Comparison of ENCODE assay signal across 16 mouse cellular contexts in genomic region chr6:42790247-42790948, GRCm38 (mm10). TPM values are rescaled to one million over a fixed set of nuclear protein-coding genes. Genes with fewer than 3 reads are reported as not detected.
A peak's percentile ranks its signal among the peaks of the same experiment; 100 is the strongest.
DNase-seq lines count a peak whose midpoint lies in the region; ATAC-seq and TF ChIP-seq lines count a peak whose summit lies in the region.
"Had no signal": no experiment of that assay in that cellular context is flagged by ENCODE, and none has a peak within 500 bp of the region (broad histone marks: within the 10 kb centered on the region; RNA-seq: fewer than 3 reads in every experiment).

No protein-coding gene starts in this region.

- no peak overlapping the region for H3K4me3 ChIP-seq in gastrocnemius, adult 2 months
- no peak overlapping the region for H3K4me3 ChIP-seq in ES-Bruce4 (ENCODE audit: low read depth, low read length)
- no peak overlapping the region for H3K4me3 ChIP-seq in forebrain, embryonic 16.5 days (replicated peaks; ENCODE audit: low read length)
- H3K4me3 ChIP-seq in midbrain, embryonic 12.5 days: no peak overlapping the region
- H3K4me3 ChIP-seq: erythroblast, embryonic 14.5 days; megakaryocyte, embryonic 14.5 days had no signal

- 48% methylated on average over 4 of the region's 4 CpGs for WGBS in forebrain, embryonic 16.5 days
- 51% methylated on average over 4 of the region's 4 CpGs for WGBS in midbrain, embryonic 12.5 days

- TF ChIP-seq CTCF in gastrocnemius, adult 2 months (IDR thresholded peaks at IDR 0.05): peak; percentile 5; the same call in 1 of the 2 replicates
- TF ChIP-seq CTCF in ES-Bruce4 (IDR thresholded peaks at IDR 0.05; ENCODE audit: low read depth, low read length): peak; percentile 33

- H3K4me2 ChIP-seq in forebrain, embryonic 16.5 days (ENCODE audit: low read length): no peak overlapping the region
- H3K4me2 ChIP-seq in midbrain, embryonic 12.5 days (replicated peaks): no peak overlapping the region

- no peaks in the 10 kb centered on the region for H3K9me3 ChIP-seq in ES-Bruce4 (replicated peaks; ENCODE audit: control insufficient read depth, insufficient read depth, low read length, poor library complexity, severe bottlenecking)
- H3K9me3 ChIP-seq in forebrain, embryonic 16.5 days (ENCODE audit: control insufficient read depth, low read length): peaks cover 2% of the 10 kb centered on the region; the same call in 1 of the 2 replicates
- H3K9me3 ChIP-seq in midbrain, embryonic 12.5 days: no peaks in the 10 kb centered on the region

- H3K27ac ChIP-seq in gastrocnemius, adult 2 months: no peak overlapping the region
- H3K27ac ChIP-seq in ES-Bruce4 (ENCODE audit: insufficient read depth, low read length): no peak overlapping the region
- peak overlapping the region; percentile 79 for H3K27ac ChIP-seq in forebrain, embryonic 16.5 days (ENCODE audit: low read length)
- no peak overlapping the region for H3K27ac ChIP-seq in midbrain, embryonic 12.5 days (replicated peaks)
- H3K27ac ChIP-seq: liver, embryonic 14.5 days had no signal

- H3K4me1 ChIP-seq in ES-Bruce4 (ENCODE audit: control insufficient read depth, insufficient read depth, low read length): no peaks in the 10 kb centered on the region
- H3K4me1 ChIP-seq in forebrain, embryonic 16.5 days (replicated peaks; ENCODE audit: control insufficient read depth, insufficient read depth, low read length): no peaks in the 10 kb centered on the region
- H3K4me1 ChIP-seq in midbrain, embryonic 12.5 days: no peaks in the 10 kb centered on the region
- H3K4me1 ChIP-seq: megakaryocyte, embryonic 14.5 days had no signal

- DNase-seq in gastrocnemius, adult 2 months: no peak
- no peak for DNase-seq in gastrocnemius, postnatal 36 days
- DNase-seq in spleen, adult 12 weeks (ENCODE audit: low spot score): no peak
- no peak for DNase-seq in gastrocnemius, postnatal 25 days
- DNase-seq: heart, adult 11 months; heart, postnatal 36 days; kidney, postnatal 25 days; thymus, postnatal 36 days had no signal

- no peak for TF ChIP-seq POLR2A in ES-Bruce4 (IDR thresholded peaks at IDR 0.05; ENCODE audit: insufficient read depth, low read length)

- no peak for TF ChIP-seq EP300 in ES-Bruce4 (IDR thresholded peaks at IDR 0.05; ENCODE audit: insufficient read depth, low read depth, low read length)

- intact Hi-C loops in gastrocnemius, adult 2 months (cut with DNase I): no loop called here
- intact Hi-C loops in gastrocnemius, postnatal 36 days (cut with DNase I): no loop called here

- H3K27me3 ChIP-seq in ES-Bruce4 (ENCODE audit: control insufficient read depth, insufficient read depth, low read length, poor library complexity, severe bottlenecking): no peaks in the 10 kb centered on the region
- H3K27me3 ChIP-seq in forebrain, embryonic 16.5 days (replicated peaks; ENCODE audit: control insufficient read depth, insufficient read depth, low read length): no peaks in the 10 kb centered on the region
- H3K27me3 ChIP-seq in midbrain, embryonic 12.5 days: no peaks in the 10 kb centered on the region
- H3K27me3 ChIP-seq: megakaryocyte, embryonic 14.5 days had no signal

- H3K9ac ChIP-seq in ES-Bruce4 (ENCODE audit: low read depth, poor library complexity, severe bottlenecking): no peak overlapping the region
- H3K9ac ChIP-seq in forebrain, embryonic 16.5 days (replicated peaks; ENCODE audit: low read depth, low read length): no peak overlapping the region
- H3K9ac ChIP-seq in midbrain, embryonic 12.5 days (replicated peaks): no peak overlapping the region
- H3K9ac ChIP-seq: liver, embryonic 14.5 days had no signal

- peak; percentile 31 for ATAC-seq in forebrain, embryonic 16.5 days
- ATAC-seq in midbrain, embryonic 12.5 days (ENCODE audit: low FRiP score, low read depth): peak; percentile 68; the same call in 1 of the 2 replicates
- ATAC-seq in CD4-positive, CD25-positive, alpha-beta regulatory T cell, adult 4 months: no peak

- no peaks in the 10 kb centered on the region for H3K36me3 ChIP-seq in ES-Bruce4 (ENCODE audit: control insufficient read depth, insufficient read depth, low read length, poor library complexity, severe bottlenecking)
- H3K36me3 ChIP-seq in forebrain, embryonic 16.5 days (ENCODE audit: control insufficient read depth, insufficient read depth): no peaks in the 10 kb centered on the region
- H3K36me3 ChIP-seq in midbrain, embryonic 12.5 days: no peaks in the 10 kb centered on the region

RNA-seq across cellular contexts. Expression of gene Olfr452, which starts 5.5 kb away (rescaled TPM):
- not detected for total RNA-seq in gastrocnemius, adult 2 months (2021)
- total RNA-seq in gastrocnemius, postnatal 36 days (2021): not detected
- not detected in 2 replicates for polyA plus RNA-seq in ES-Bruce4 (2011; ENCODE audit: insufficient read depth, insufficient read length, low read depth, missing spikeins)
- polyA plus RNA-seq in forebrain, embryonic 16.5 days (2015; fragmentation: Nextera tagmentation; extraction: Ambion mirVana): not detected in 2 replicates
- polyA plus RNA-seq in midbrain, embryonic 12.5 days (2016; fragmentation: Nextera tagmentation; extraction: Ambion mirVana): not detected in 2 replicates
- total RNA-seq in gastrocnemius, postnatal 25 days (2021): not detected
- polyA plus RNA-seq in CD4-positive, CD25-positive, alpha-beta regulatory T cell, adult 4 months (2017; shearing (Covaris generic)): not detected
- total RNA-seq: heart, postnatal 36 days; left cerebral cortex, postnatal 14 days had no signal
- polyA plus RNA-seq: erythroblast, embryonic 14.5 days; liver, embryonic 14.5 days had no signal

RNA-seq across cellular contexts. Expression of gene Olfr450, which starts 21.3 kb away (rescaled TPM):
- total RNA-seq in gastrocnemius, adult 2 months (2021): not detected
- total RNA-seq in gastrocnemius, postnatal 36 days (2021): not detected
- not detected in 2 replicates for polyA plus RNA-seq in ES-Bruce4 (2011; ENCODE audit: insufficient read depth, insufficient read length, low read depth, missing spikeins)
- not detected in 2 replicates for polyA plus RNA-seq in forebrain, embryonic 16.5 days (2015; fragmentation: Nextera tagmentation; extraction: Ambion mirVana)
- polyA plus RNA-seq in midbrain, embryonic 12.5 days (2016; fragmentation: Nextera tagmentation; extraction: Ambion mirVana): not detected in 2 replicates
- not detected for total RNA-seq in gastrocnemius, postnatal 25 days (2021)
- polyA plus RNA-seq in CD4-positive, CD25-positive, alpha-beta regulatory T cell, adult 4 months (2017; shearing (Covaris generic)): not detected
- total RNA-seq: heart, postnatal 36 days; left cerebral cortex, postnatal 14 days had no signal
- polyA plus RNA-seq: liver, embryonic 14.5 days had no signal

RNA-seq across cellular contexts. Expression of gene Olfr38, which starts 34.2 kb away (rescaled TPM):
- not detected for total RNA-seq in gastrocnemius, adult 2 months (2021)
- total RNA-seq in gastrocnemius, postnatal 36 days (2021): not detected
- not detected in 2 replicates for polyA plus RNA-seq in ES-Bruce4 (2011; ENCODE audit: insufficient read depth, insufficient read length, low read depth, missing spikeins)
- polyA plus RNA-seq in forebrain, embryonic 16.5 days (2015; fragmentation: Nextera tagmentation; extraction: Ambion mirVana): not detected in 2 replicates
- not detected in 2 replicates for polyA plus RNA-seq in midbrain, embryonic 12.5 days (2016; fragmentation: Nextera tagmentation; extraction: Ambion mirVana)
- total RNA-seq in gastrocnemius, postnatal 25 days (2021): not detected
- polyA plus RNA-seq in CD4-positive, CD25-positive, alpha-beta regulatory T cell, adult 4 months (2017; shearing (Covaris generic)): not detected
- total RNA-seq: heart, postnatal 36 days; left cerebral cortex, postnatal 14 days had no signal
- polyA plus RNA-seq: erythroblast, embryonic 14.5 days; liver, embryonic 14.5 days had no signal

RNA-seq across cellular contexts. Expression of gene Olfr449, which starts 43.8 kb away (rescaled TPM):
- not detected for total RNA-seq in gastrocnemius, adult 2 months (2021)
- total RNA-seq in gastrocnemius, postnatal 36 days (2021): not detected
- polyA plus RNA-seq in ES-Bruce4 (2011; ENCODE audit: insufficient read depth, insufficient read length, low read depth, missing spikeins): not detected in 2 replicates
- not detected in 2 replicates for polyA plus RNA-seq in forebrain, embryonic 16.5 days (2015; fragmentation: Nextera tagmentation; extraction: Ambion mirVana)
- not detected in 2 replicates for polyA plus RNA-seq in midbrain, embryonic 12.5 days (2016; fragmentation: Nextera tagmentation; extraction: Ambion mirVana)
- not detected for total RNA-seq in gastrocnemius, postnatal 25 days (2021)
- polyA plus RNA-seq in CD4-positive, CD25-positive, alpha-beta regulatory T cell, adult 4 months (2017; shearing (Covaris generic)): not detected
- total RNA-seq: heart, postnatal 36 days; left cerebral cortex, postnatal 14 days had no signal
- polyA plus RNA-seq: erythroblast, embryonic 14.5 days; liver, embryonic 14.5 days had no signal

RNA-seq across cellular contexts. Expression of gene Olfr453, which starts 51.2 kb away (rescaled TPM):
- not detected for total RNA-seq in gastrocnemius, adult 2 months (2021)
- total RNA-seq in gastrocnemius, postnatal 36 days (2021): not detected
- polyA plus RNA-seq in ES-Bruce4 (2011; ENCODE audit: insufficient read depth, insufficient read length, low read depth, missing spikeins): not detected in 2 replicates
- polyA plus RNA-seq in forebrain, embryonic 16.5 days (2015; fragmentation: Nextera tagmentation; extraction: Ambion mirVana): not detected in 2 replicates
- polyA plus RNA-seq in midbrain, embryonic 12.5 days (2016; fragmentation: Nextera tagmentation; extraction: Ambion mirVana): not detected in 2 replicates
- not detected for total RNA-seq in gastrocnemius, postnatal 25 days (2021)
- not detected for polyA plus RNA-seq in CD4-positive, CD25-positive, alpha-beta regulatory T cell, adult 4 months (2017; shearing (Covaris generic))
- total RNA-seq: heart, postnatal 36 days; left cerebral cortex, postnatal 14 days had no signal
- polyA plus RNA-seq: erythroblast, embryonic 14.5 days; liver, embryonic 14.5 days had no signal
